In genomic region chr3:129421620-129422239, GRCm38 (mm10) we compare ENCODE assay signal across 8 mouse cellular contexts.
DNase-seq lines count a peak whose midpoint lies in the region; ATAC-seq and TF ChIP-seq lines count a peak whose summit lies in the region.
"Not testable (repeated sequence)": the region's sequence is repeated elsewhere in the genome, so short reads cannot be mapped to it uniquely, and the experiment has no call there.

No protein-coding gene starts in this region.

- H3K9ac ChIP-seq in kidney, embryonic 16.5 days (replicated peaks; ENCODE audit: low read length); liver, embryonic 14.5 days (replicated peaks): not testable (repeated sequence)

- not testable (repeated sequence) for H3K4me1 ChIP-seq in kidney, embryonic 16.5 days (ENCODE audit: insufficient read depth, low read length); liver, embryonic 14.5 days (replicated peaks; ENCODE audit: control insufficient read depth in 2 of 2, insufficient read depth in 2 of 2, low read length in 1 of 2)

- TF ChIP-seq EP300 in liver, embryonic 14.5 days (IDR thresholded peaks at IDR 0.05; ENCODE audit: low read depth) = not testable (repeated sequence)

- ATAC-seq in CD4-positive, CD25-positive, alpha-beta regulatory T cell, adult 4 months = peak; percentile 97
- ATAC-seq in kidney, embryonic 16.5 days (ENCODE audit: low FRiP score, low TSS enrichment) = peak; percentile 35; the same call in 1 of the 2 replicates
- ATAC-seq in liver, embryonic 14.5 days (ENCODE audit: insufficient read depth) = not testable (repeated sequence)
- 0 out of 2 replicates have a peak, but pooled peaks have one; percentile 59 for ATAC-seq in monocyte, adult 5-6 weeks (replicated peaks; ENCODE audit: insufficient number of reproducible peaks, low FRiP score, low TSS enrichment, poor library complexity, severe bottlenecking)

- not testable (repeated sequence) for H3K27ac ChIP-seq in kidney, embryonic 16.5 days (ENCODE audit: low read length); liver, embryonic 14.5 days

- H3K9me3 ChIP-seq in kidney, embryonic 16.5 days (ENCODE audit: low read length); liver, embryonic 14.5 days (ENCODE audit: control insufficient read depth, low read length): not testable (repeated sequence)

- not testable (repeated sequence) for H3K36me3 ChIP-seq in kidney, embryonic 16.5 days (ENCODE audit: insufficient read depth, low read length); liver, embryonic 14.5 days (replicated peaks; ENCODE audit: control insufficient read depth, insufficient read depth, low read depth)

- not testable (repeated sequence) for H3K4me2 ChIP-seq in kidney, embryonic 16.5 days (replicated peaks; ENCODE audit: low read depth, low read length); liver, embryonic 14.5 days (ENCODE audit: low read depth)

- WGBS in kidney, embryonic 16.5 days = 58% methylated on average over 8 of the region's 10 CpGs
- 41% methylated on average over 8 of the region's 10 CpGs for WGBS in liver, embryonic 14.5 days (ENCODE audit: insufficient replicate concordance)

- peak; percentile 74 for TF ChIP-seq CTCF in liver, embryonic 14.5 days (IDR thresholded peaks at IDR 0.05; ENCODE audit: low read depth)

- H3K4me3 ChIP-seq in kidney, embryonic 16.5 days (ENCODE audit: low read length); liver, embryonic 14.5 days (ENCODE audit: insufficient read depth in 1 of 2, low read depth in 2 of 2, low read length in 2 of 2): not testable (repeated sequence)

- peak; percentile 62 for DNase-seq in adrenal gland, postnatal 14 days
- peak; percentile 71 for DNase-seq in embryo, embryonic 10.5 days (ENCODE audit: low spot score)
- peak; percentile 19 for DNase-seq in heart, adult 8-10 months (ENCODE audit: low spot score)
- DNase-seq in liver, embryonic 14.5 days (ENCODE audit: low read depth in 3 of 3, low spot score in 3 of 3) = peak in 1 of 3 experiments; percentile 2
- DNase-seq in testis, postnatal 10 days (ENCODE audit: low spot score) = peak; percentile 72

- not testable (repeated sequence) for H3K27me3 ChIP-seq in kidney, embryonic 16.5 days (ENCODE audit: insufficient read depth, low read length); liver, embryonic 14.5 days (ENCODE audit: control insufficient read depth, insufficient read depth, low read length)
